Mouse (Mus musculus) liver, adult 2 months (tissue): ENCODE data around the gene Baz2b. TPM values are rescaled to one million over a fixed set of nuclear protein-coding genes. Genes with fewer than 3 reads are reported as not detected.
A peak's percentile ranks its signal among the peaks of the same experiment; 100 is the strongest.

Experiments
- DNase-seq: peaks from one replicate; pipeline ENCODE4 v3.0.0-alpha.2; 2011; ENCODE audit warnings: low read depth, low spot score; ENCODE audit errors: extremely low read depth
- H3K27ac ChIP-seq: fragments of 200-500 bp; replicated peaks from 2 replicates; pipeline ENCODE4 v1.5.1; 2012; ENCODE audit warnings: low read depth, mild to moderate bottlenecking, control low read depth, inconsistent platforms, low read length; ENCODE audit not compliant: insufficient read depth
- H3K27me3 ChIP-seq: fragments of 200-500 bp; 2 replicates; pipeline ENCODE4 v1.6.1; 2012; ENCODE audit warnings: mild to moderate bottlenecking, moderate library complexity, low read length, inconsistent platforms; ENCODE audit not compliant: control insufficient read depth, insufficient read depth
- H3K36me3 ChIP-seq: fragments of 200-500 bp; 2 replicates; pipeline ENCODE4 v1.6.1; 2012; ENCODE audit warnings: low read length, inconsistent platforms; ENCODE audit not compliant: control insufficient read depth, insufficient read depth
- H3K4me1 ChIP-seq: fragments of 200-500 bp; 2 replicates; pipeline ENCODE4 v1.6.1; 2011; ENCODE audit warnings: low read length; ENCODE audit not compliant: control insufficient read depth, insufficient read depth
- H3K4me3 ChIP-seq: fragments of 200-500 bp; 2 replicates; pipeline ENCODE4 v1.5.1; 2011; ENCODE audit warnings: low read depth, mild to moderate bottlenecking, control low read depth, low read length, moderate library complexity; ENCODE audit not compliant: insufficient read depth
- H3K79me2 ChIP-seq: fragments of 200-500 bp; 2 replicates; pipeline ENCODE4 v1.6.1; 2012; ENCODE audit warnings: inconsistent platforms, mild to moderate bottlenecking, low read length, moderate library complexity; ENCODE audit not compliant: control insufficient read depth, insufficient read depth
- H3K9ac ChIP-seq: fragments of 200-500 bp; 2 replicates; pipeline ENCODE4 v1.6.1; 2012; ENCODE audit warnings: low read depth, mild to moderate bottlenecking, control low read depth, inconsistent platforms, low read length
- CTCF ChIP-seq: fragments of 200-500 bp; IDR thresholded peaks from 2 replicates; pipeline ENCODE4 v1.5.1; 2011; ENCODE audit warnings: low read depth, low read length, control low read depth
- POLR2A ChIP-seq: fragments of 200-500 bp; IDR thresholded peaks from 2 replicates; pipeline ENCODE4 v1.6.1; 2011; ENCODE audit warnings: low read length, control low read depth; ENCODE audit not compliant: insufficient read depth; ENCODE audit errors: extremely low read depth
- WGBS: fragments of 180-500 bp; shearing (Covaris S2); methylation state at CpG from one replicate; pipeline ENCODE4 v1.1.7; 2018; 5-methylcytosine and 5-hydroxymethylcytosine counted together
- polyA plus RNA-seq: library from polyadenylated mRNA; depleted of rRNA; stranded (reverse); fragments of >200 nt; gene quantifications from 2 replicates; pipeline ENCODE4 v1.2.3, GENCODE M21; 2012
- total RNA-seq: library from RNA; depleted of rRNA; stranded (reverse); fragments of >200 nt; gene quantifications from 2 replicates; pipeline ENCODE4 v1.2.3, GENCODE M21; 2014

Gene Baz2b
- total and polyA plus RNA-seq, 2 experiments, result 4.8 to 23.5 TPM

DNA sequence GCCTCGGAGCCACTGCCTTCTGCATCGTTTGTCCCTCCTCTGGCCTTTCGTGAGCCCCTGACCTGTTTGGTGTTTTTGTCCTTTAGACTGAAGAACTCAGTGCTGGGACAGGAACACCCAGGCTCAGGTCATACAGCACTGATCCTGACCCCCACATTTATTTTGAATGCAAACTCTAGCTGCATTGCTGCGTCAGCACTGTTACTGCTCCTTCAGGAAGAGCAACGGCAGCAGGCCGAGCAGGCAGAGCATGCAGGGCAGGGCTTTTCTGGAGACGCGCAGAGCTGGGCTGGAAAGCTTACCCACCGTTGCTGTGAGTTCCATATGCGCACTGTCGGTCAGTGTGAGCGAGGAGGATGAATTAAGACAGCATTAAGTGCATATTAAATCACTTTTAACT, 166.9 kb downstream of the Baz2b start:
- TF ChIP-seq CTCF (no peak), POLR2A (no peak)
- Histone ChIP-seq H3K36me3 (no peaks in the 10 kb centered on the region), H3K79me2 (no peaks in the 10 kb centered on the region; the same call in 1 of the 2 replicates), H3K4me3 (no peak overlapping the region), H3K27ac (no peak overlapping the region), H3K4me1 (peaks cover 10% of the 10 kb centered on the region), H3K27me3 (no peaks in the 10 kb centered on the region), H3K9ac (no peak overlapping the region)
- DNase-seq, result no peak
- 67% methylated on average over 12 of the region's 12 CpGs for WGBS

DNA sequence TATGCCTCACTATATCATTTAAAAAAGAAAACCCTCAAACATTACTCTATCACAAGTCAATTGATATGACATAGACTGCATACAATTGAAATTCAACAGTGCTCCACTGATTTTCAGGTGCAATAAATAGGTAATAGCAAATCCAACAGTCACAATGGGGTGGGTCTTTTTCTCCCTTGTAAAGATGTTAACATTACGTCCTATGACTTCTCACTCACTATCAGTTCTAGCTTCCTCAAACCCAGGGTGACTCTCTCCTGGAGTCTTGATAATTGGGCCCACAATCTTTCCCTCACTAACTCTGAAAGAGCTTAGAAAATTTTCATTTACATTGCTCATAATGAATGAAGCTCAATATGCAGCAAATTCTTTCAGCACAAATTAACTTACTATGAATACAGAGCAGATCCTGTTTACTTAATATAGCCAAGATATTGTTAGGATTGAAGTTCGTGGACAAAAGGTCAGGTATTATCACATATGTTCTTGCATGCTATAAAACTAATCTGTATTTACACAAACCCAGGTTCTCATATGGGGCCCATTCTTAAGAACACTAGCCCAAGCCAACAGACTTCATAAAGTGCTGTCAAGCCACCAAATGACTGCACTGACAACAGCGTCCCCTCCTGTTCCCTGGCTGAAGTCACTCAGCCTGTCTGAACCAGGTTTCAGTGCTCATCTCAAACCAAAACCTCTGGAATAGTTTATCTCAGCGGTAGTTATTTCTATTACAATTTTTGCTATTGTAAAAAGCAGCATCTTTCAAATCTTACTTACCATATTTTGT, 168.0 kb downstream of the Baz2b start:
- Histone ChIP-seq H3K36me3 (no peaks in the 10 kb centered on the region), H3K4me3 (no peak overlapping the region), H3K27ac (no peak overlapping the region), H3K79me2 (no peaks in the 10 kb centered on the region; the same call in 1 of the 2 replicates), H3K27me3 (no peaks in the 10 kb centered on the region), H3K9ac (no peak overlapping the region), H3K4me1 (peaks cover 8% of the 10 kb centered on the region)
- WGBS, result 82% methylated on average over 4 of the region's 4 CpGs
- no peak for DNase-seq
- TF ChIP-seq POLR2A (no peak), CTCF (no peak)

DNA sequence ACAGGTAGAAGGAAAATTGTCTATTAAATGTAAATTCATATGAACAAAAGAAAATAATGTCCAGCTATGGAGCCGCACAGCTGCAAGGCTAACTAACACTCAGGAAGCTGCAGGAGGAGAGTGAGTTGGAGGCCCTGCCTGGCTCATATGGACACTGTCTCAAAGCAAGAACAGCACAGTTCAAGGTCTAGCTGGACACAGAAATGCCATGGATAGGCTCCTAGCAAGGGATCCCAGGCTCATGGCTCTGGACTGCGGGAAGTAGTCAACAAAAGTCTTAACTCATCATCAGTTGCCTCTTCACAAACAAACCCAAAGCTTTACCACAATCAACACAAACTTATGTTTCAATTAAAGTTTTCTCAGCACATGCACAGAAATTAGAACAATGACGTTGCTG, 169.5 kb downstream of the Baz2b start:
- Histone ChIP-seq H3K27ac (no peak overlapping the region), H3K9ac (no peak overlapping the region)
- no peak for TF ChIP-seq CTCF

DNA sequence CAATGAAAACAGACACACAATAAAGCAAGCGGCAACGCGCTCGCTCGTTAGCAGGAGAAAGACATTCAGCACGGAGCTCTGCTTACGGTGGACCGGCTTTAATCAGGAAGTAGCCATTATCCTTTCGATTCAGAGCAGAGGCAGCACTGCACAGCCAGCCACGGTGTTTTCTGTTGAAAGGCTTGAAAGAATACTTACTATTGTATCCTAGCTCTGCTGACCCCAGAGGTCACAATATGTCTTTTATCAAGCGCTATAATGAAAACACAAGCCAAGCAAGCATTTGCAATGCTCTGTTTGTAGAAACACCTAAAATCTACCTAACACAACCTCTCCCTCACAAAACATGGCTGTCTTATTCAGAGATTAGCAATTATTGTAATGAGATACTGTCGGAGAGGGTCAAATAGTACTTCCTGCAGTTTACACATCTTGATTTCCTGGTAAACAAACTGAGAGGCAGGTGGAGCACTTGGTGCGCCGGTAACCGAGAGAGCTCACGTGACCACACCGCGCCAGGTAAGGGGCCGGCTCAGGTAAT, 172.6 kb downstream of the Baz2b start:
- no peaks in the 10 kb centered on the region for H3K36me3 ChIP-seq
- TF ChIP-seq CTCF, result no peak
- no peak for TF ChIP-seq POLR2A
- peak; percentile 65 for DNase-seq
- WGBS, result 6% methylated on average over 19 of the region's 19 CpGs
- H3K27ac ChIP-seq, result no peak overlapping the region
- peak overlapping the region; percentile 3 for H3K9ac ChIP-seq
- H3K4me1 ChIP-seq, result no peaks in the 10 kb centered on the region; the same call in 1 of the 2 replicates
- peak overlapping the region; percentile 51 for H3K4me3 ChIP-seq
- H3K27me3 ChIP-seq, result no peaks in the 10 kb centered on the region
- peaks cover 3% of the 10 kb centered on the region; the same call in 1 of the 2 replicates for H3K79me2 ChIP-seq

More for the DNA sequence above, 169.5 kb downstream of the Baz2b start:
- no peak for DNase-seq
- no peaks in the 10 kb centered on the region; the same call in 1 of the 2 replicates for H3K4me1 ChIP-seq
- no peak overlapping the region for H3K4me3 ChIP-seq
- no peaks in the 10 kb centered on the region; the same call in 1 of the 2 replicates for H3K79me2 ChIP-seq
- WGBS, result 90% methylated on average over 3 of the region's 3 CpGs
- H3K27me3 ChIP-seq, result no peaks in the 10 kb centered on the region
- H3K36me3 ChIP-seq, result no peaks in the 10 kb centered on the region

DNA sequence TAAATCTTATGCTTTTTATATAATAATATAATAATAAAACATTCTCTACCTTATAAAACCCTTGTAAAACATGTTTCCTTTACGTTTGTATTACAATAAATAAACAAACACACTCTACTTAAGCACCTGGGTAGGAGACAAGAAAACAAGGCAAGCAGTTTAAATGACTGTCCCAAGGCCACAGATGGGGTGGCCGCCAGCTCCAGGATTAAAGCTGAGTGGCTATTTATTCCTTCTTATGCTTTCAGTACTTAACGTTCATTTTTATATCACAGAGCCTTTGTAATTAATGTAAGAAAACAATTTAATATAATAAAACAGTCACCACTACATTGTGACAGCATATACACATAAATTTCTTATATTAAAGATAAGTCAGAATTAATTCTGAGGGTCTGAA, 173.3 kb downstream of the Baz2b start:
- H3K9ac ChIP-seq, result no peak overlapping the region
- H3K36me3 ChIP-seq, result no peaks in the 10 kb centered on the region
- no peak overlapping the region for H3K27ac ChIP-seq
- TF ChIP-seq POLR2A, result no peak
- no peak for TF ChIP-seq CTCF
- H3K79me2 ChIP-seq, result peaks cover 3% of the 10 kb centered on the region; the same call in 1 of the 2 replicates
- no peak overlapping the region for H3K4me3 ChIP-seq
- DNase-seq, result no peak
- WGBS, result 62% methylated on average over 3 of the region's 3 CpGs
- H3K27me3 ChIP-seq, result no peaks in the 10 kb centered on the region
- H3K4me1 ChIP-seq, result no peaks in the 10 kb centered on the region; the same call in 1 of the 2 replicates

DNA sequence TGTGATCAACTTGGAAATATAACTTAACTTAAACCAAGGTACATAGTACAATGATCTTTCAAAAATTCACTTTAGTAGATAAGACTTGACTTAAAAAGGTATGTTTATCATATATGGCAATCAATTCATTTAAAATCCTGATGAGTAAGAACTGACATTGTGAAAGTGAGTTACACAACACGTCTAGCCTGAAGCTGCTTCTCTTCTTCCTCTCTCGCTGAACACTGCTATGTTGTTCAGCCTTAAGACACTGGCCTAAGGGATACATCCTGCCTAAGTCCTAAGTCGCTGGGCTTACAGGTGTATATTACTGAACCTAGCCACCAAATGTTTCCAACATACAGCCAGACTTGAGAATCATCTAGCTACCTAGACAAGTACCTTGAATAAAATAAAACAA, 178.6 kb downstream of the Baz2b start:
- H3K9ac ChIP-seq, result no peak overlapping the region
- H3K4me3 ChIP-seq, result no peak overlapping the region
- H3K4me1 ChIP-seq, result no peaks in the 10 kb centered on the region
- 86% methylated on average over 3 of the region's 3 CpGs for WGBS
- TF ChIP-seq POLR2A, result no peak
- TF ChIP-seq CTCF, result no peak
- no peaks in the 10 kb centered on the region for H3K36me3 ChIP-seq
- no peak for DNase-seq
- no peak overlapping the region for H3K27ac ChIP-seq
- peaks cover 3% of the 10 kb centered on the region; the same call in 1 of the 2 replicates for H3K79me2 ChIP-seq
- H3K27me3 ChIP-seq, result no peaks in the 10 kb centered on the region
